Mouse (Mus musculus) liver, embryonic 11.5 days (tissue): ENCODE measurements around the gene Mex3a. TPM values are rescaled to one million over a fixed set of nuclear protein-coding genes. Genes with fewer than 3 reads are reported as not detected.

Experiments
- ATAC-seq: fragments of 200-750 bp; cut with Nextera tagmentation; replicated peaks from 2 replicates; pipeline ENCODE4 v1.8.0; 2017; ENCODE audit warnings: moderate number of reproducible peaks, mild to moderate bottlenecking, moderate TSS enrichment, moderate library complexity; ENCODE audit not compliant: low FRiP score
- DNase-seq: peaks from one replicate; pipeline ENCODE4 v3.0.0-alpha.2; 2017; ENCODE audit warnings: low spot score
- H3K27ac ChIP-seq: fragments of 300-500 bp; sonication (generic); 2 replicates; pipeline ENCODE4 v1.5.1; 2014; ENCODE audit warnings: mild to moderate bottlenecking, low read depth, low read length, control low read depth
- H3K27me3 ChIP-seq: fragments of 300-500 bp; sonication (generic); replicated peaks from 2 replicates; pipeline ENCODE4 v1.6.1; 2014; ENCODE audit warnings: low read length, mixed read lengths; ENCODE audit not compliant: control insufficient read depth, insufficient read depth
- H3K36me3 ChIP-seq: fragments of 300-500 bp; sonication (generic); 2 replicates; pipeline ENCODE4 v1.6.1; 2014; ENCODE audit warnings: mild to moderate bottlenecking, low read length, moderate library complexity, mixed read lengths; ENCODE audit not compliant: control insufficient read depth, insufficient read depth
- H3K4me1 ChIP-seq: fragments of 300-500 bp; sonication (generic); replicated peaks from 2 replicates; pipeline ENCODE4 v1.6.1; 2014; ENCODE audit warnings: low read length, mixed read lengths; ENCODE audit not compliant: control insufficient read depth, insufficient read depth
- H3K4me2 ChIP-seq: fragments of 300-500 bp; sonication (generic); 2 replicates; pipeline ENCODE4 v1.6.1; 2014; ENCODE audit warnings: mild to moderate bottlenecking, control low read depth, moderate library complexity
- H3K4me3 ChIP-seq: fragments of 300-500 bp; sonication (generic); 2 replicates; pipeline ENCODE4 v1.5.1; 2014; ENCODE audit warnings: low read depth, low read length, control low read depth
- H3K9ac ChIP-seq: fragments of 300-500 bp; sonication (generic); 2 replicates; pipeline ENCODE4 v1.6.1; 2014; ENCODE audit warnings: low read depth, low read length, control low read depth
- H3K9me3 ChIP-seq: fragments of 300-500 bp; sonication (generic); 2 replicates; pipeline ENCODE4 v1.6.1; 2016; ENCODE audit warnings: low read length, inconsistent platforms, mixed read lengths; ENCODE audit not compliant: control insufficient read depth
- WGBS: fragments of 180-500 bp; shearing (Covaris S2); extraction: QIAGEN DNeasy Blood & Tissue Kit; methylation state at CpG from one replicate; pipeline ENCODE4 v1.1.7; 2014; 5-methylcytosine and 5-hydroxymethylcytosine counted together
- polyA plus RNA-seq: library from polyadenylated mRNA; unstranded; fragments of >200 nt; fragmentation: Nextera tagmentation; extraction: Ambion mirVana; gene quantifications from 2 replicates; pipeline ENCODE4 v1.2.1, GENCODE M21; 2014

Mex3a gene
- polyA plus RNA-seq, 1 experiment from 2014 or later: 10.2 TPM

DNA sequence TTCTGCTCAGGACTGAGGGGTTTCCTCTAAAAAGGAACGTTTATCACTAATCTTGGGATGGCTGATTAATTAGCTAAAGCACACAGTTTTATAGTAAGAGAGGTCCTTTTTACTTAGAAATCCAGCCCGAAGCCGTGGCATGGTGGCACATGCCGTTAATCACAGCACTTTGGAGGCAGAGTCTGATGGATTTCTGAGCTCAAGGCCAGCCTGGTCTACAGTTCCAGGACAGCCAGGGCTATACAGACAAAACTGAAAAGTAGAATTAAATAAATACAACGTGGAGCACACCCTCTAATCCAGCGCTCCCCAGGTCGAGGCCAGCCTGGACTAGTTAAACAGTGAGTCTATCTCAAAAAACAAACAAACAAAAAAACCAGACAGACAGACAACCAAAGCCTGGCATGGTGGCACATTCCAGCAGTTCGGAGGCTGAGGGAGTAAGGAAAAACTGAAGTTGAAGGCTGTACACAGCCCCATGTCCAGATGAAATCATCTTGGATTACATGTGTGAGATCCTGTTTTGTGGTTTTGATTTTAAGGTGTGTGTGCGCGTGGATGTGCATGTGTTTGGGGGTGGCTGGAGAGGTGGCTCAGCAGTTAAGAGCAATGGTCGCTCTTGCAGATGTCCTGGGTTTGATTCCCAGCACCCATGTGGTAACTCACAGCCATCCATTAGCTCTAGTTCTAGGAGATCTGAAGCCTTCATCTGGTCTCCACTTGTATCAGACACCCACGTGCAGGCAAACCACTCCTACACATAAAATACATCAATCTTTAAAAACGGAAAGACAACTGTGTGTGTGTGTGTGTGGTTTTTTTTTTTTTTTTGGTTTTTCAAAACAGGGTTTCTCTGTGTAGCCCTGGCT lies 21.5 kb upstream of the Mex3a start:
- Histone ChIP-seq H3K27ac (peak overlapping the region; percentile 81), H3K4me3 (peak overlapping the region; percentile 41), H3K4me2 (peak overlapping the region; percentile 71), H3K9ac (peak overlapping the region; percentile 57), H3K4me1 (peaks cover 51% of the 10 kb centered on the region), H3K9me3 (no peaks in the 10 kb centered on the region), H3K27me3 (no peaks in the 10 kb centered on the region), H3K36me3 (no peaks in the 10 kb centered on the region)
- DNase-seq (no peak), ATAC-seq (no peak)
- WGBS: 47% methylated on average over 13 of the region's 13 CpGs

DNA sequence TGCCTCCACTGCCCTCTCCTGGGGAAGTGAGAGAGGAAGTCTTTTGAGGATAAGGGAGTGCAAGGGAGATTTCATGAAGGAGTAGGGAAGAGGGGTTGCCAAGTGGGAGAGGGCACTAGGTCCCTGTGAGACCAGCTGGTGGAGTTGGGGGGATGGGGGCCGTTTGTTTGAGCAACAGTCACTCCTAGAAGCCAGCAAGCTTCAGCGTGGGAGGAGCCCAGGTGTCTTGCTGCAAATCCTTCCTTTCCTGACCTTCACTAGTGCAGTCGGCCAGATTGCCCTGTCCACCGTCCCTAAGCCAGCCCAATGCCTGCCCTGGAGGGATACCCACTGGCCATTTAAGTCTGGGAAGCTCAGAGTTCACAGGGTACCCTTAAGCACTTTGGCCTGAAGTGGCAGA lies 20.6 kb upstream of the Mex3a start:
- Histone ChIP-seq H3K9me3 (no peaks in the 10 kb centered on the region), H3K4me2 (no peak overlapping the region), H3K27me3 (no peaks in the 10 kb centered on the region), H3K27ac (no peak overlapping the region; the same call in 1 of the 2 replicates), H3K36me3 (no peaks in the 10 kb centered on the region), H3K9ac (no peak overlapping the region), H3K4me3 (no peak overlapping the region), H3K4me1 (peaks cover 50% of the 10 kb centered on the region)
- ATAC-seq (no peak), DNase-seq (no peak)
- WGBS: 40% methylated on average over 4 of the region's 4 CpGs

DNA sequence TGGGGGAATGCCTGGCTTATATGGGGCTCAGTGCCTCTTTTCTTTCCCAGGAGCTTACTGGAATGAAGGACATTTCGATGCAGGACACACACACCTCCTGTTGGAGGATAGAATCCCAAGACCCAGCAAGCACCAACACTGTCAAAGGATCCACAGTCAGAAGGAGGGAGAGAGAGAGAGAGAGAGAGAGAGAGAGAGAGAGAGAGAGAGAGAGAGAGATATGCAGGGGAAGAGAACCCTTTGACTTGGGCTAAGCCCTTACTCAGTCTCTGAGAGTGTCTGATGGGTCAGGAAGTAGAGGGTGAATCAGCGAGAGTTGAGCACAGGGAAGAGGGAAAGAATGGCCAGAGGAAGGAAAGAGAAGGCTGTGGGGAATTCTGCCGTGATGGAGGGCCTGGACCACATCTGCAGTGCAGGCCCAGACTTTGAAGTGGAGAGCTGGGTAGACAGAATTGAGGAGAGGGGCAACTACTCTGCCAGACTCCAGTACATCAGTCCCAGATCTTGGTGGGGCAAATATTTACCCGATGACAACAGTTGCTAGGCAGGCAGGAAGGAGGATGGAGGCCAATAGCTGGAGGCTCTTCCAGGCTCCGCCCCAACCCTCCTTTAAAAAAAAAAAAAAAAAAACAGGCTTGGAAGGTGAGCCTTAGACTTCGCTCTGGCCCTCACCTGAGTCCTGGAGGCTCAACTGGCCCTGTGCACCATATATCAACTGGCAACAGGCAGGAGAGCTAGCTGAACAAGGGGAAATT lies 19.9 kb upstream of the Mex3a start:
- 48% methylated on average over 6 of the region's 6 CpGs for WGBS
- H3K4me2 ChIP-seq: peak overlapping the region; percentile 6; the same call in 1 of the 2 replicates
- H3K4me1 ChIP-seq: peaks cover 46% of the 10 kb centered on the region
- no peaks in the 10 kb centered on the region for H3K27me3 ChIP-seq
- H3K9me3 ChIP-seq: no peaks in the 10 kb centered on the region
- H3K4me3 ChIP-seq: no peak overlapping the region
- DNase-seq (no peak), ATAC-seq (no peak)
- H3K9ac ChIP-seq: no peak overlapping the region
- no peak overlapping the region for H3K27ac ChIP-seq
- H3K36me3 ChIP-seq: no peaks in the 10 kb centered on the region

DNA sequence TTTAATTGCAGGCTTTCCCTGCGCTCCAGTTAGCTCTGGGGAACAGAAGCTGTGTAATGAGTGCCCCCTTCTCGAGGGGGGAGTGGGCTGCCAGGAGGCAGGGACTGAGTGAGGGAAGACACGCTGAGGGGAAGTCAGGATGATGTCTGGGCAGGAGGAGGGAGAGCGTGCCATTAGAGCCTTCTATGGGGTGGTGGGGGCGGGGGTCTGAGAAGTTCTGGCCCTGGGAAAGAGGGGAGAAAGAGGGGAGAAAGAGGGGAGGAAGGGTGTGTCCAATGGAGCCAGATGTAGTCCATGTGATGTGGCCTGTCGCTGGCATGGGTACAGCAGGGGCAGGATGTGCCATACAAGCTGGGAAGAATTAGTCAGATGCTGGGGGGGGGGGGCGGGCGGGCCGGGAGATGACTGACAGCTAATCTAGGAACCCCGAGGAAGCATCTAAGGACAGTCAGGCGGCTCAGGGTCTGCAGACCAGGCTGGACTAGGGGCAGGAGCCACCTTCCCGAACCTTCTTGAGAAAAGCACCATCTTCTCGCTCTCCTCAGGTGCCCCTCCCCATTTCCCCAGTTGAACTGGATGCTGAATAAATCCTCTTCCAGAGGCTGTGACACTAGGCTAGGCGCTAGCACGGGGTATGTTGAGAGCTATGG lies 19.2 kb upstream of the Mex3a start:
- H3K4me1 ChIP-seq: peaks cover 46% of the 10 kb centered on the region
- H3K36me3 ChIP-seq: no peaks in the 10 kb centered on the region
- 38% methylated on average over 13 of the region's 15 CpGs for WGBS
- H3K27ac ChIP-seq: no peak overlapping the region
- ATAC-seq (no peak), DNase-seq (no peak)
- H3K9me3 ChIP-seq: no peaks in the 10 kb centered on the region
- no peak overlapping the region; the same call in 1 of the 2 replicates for H3K9ac ChIP-seq
- H3K27me3 ChIP-seq: no peaks in the 10 kb centered on the region
- H3K4me3 ChIP-seq: no peak overlapping the region
- peak overlapping the region; percentile 6; the same call in 1 of the 2 replicates for H3K4me2 ChIP-seq

DNA sequence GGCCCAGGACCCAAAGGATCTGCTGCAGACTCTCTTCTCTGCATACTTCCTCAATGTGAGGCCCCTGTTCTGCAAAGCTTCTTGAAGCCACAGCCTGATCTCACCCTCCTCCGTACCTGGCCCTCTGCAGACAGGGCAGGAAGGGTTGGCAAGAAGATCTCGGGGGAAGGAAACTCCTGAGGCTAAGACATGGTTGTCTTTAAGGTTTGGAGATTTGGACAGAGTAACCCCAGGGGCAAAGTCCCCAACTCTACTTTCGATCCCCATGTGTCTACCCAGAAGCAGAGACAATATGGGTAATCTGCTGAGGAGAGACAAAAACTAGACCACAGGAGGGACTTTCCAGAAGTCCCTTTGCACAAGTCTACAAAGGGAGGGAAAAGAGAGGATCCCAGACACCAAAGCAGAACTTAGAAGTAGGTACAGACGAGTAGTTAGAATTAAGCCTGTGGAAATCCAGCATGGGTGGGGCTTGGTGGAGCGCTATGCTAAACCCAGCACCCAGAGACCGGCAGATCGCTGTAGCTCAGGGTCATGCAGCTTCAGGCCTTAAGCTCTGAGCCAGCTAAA lies 18.6 kb upstream of the Mex3a start:
- Histone ChIP-seq H3K4me1 (peaks cover 44% of the 10 kb centered on the region), H3K36me3 (no peaks in the 10 kb centered on the region), H3K27ac (no peak overlapping the region), H3K4me2 (peak overlapping the region; percentile 14; the same call in 1 of the 2 replicates), H3K4me3 (no peak overlapping the region), H3K9me3 (no peaks in the 10 kb centered on the region), H3K9ac (no peak overlapping the region; the same call in 1 of the 2 replicates), H3K27me3 (no peaks in the 10 kb centered on the region)
- DNase-seq: no peak
- no peak for ATAC-seq
- 60% methylated on average over 7 of the region's 7 CpGs for WGBS

DNA sequence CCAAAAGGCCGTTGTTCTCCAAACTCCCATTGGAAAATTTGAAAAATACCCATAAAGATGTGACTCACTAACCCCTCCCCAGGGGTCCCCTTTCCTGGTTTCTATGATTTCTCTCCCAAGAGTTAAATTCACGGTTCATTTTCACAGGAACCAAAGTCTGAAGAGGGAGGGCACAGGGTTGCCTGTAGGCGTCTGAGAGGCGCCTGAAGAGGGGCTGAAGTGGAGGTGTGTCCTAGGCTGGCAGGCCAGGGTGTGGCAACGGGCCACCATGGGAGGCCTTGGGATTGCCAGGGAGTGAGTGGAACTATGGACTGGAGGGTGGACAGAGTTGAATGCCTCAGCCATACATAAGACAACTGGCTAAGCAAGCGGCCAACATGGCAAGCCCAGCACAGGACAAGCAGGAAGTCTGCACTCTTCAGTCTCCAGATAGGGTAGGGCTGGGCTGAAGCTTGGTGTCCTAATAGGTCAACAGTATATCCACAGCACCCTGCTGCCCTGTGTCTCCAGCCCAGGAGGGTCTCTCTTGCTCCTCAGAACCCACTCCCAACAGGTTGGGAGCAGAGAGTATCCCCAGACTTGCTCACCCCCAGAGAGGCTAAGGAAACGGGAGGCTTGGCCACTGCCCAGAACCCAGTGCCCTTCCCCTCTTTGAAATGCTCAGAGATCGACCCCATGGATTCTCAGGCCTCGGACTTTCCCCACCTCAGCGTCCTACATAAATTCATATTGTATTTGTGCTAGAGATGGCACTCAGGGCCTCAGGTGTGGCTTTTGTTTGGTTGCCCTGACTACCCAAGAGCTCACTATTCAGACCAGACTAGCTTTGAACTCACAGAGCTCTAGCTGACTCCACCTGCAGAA lies 17.7 kb upstream of the Mex3a start:
- no peaks in the 10 kb centered on the region for H3K9me3 ChIP-seq
- H3K4me3 ChIP-seq: no peak overlapping the region
- ATAC-seq (no peak), DNase-seq (no peak)
- H3K9ac ChIP-seq: no peak overlapping the region
- H3K36me3 ChIP-seq: no peaks in the 10 kb centered on the region
- H3K4me1 ChIP-seq: peaks cover 39% of the 10 kb centered on the region
- H3K27ac ChIP-seq: no peak overlapping the region
- H3K27me3 ChIP-seq: no peaks in the 10 kb centered on the region
- no peak overlapping the region for H3K4me2 ChIP-seq
- WGBS: 72% methylated on average over 10 of the region's 10 CpGs

DNA sequence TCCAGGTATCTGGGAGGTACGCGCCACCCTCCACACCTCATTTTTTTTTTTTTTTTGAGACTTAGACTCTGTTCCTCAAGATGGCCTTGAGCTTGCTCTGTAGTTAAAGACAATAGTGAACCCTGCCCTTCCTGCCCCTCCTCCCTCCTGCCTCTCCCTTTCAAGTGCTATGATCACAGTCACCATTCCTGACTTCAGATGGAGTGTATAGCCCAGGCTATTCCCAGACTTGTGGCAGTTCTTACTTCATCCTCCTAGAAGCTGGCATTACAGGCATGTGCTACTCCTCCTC lies 17.2 kb upstream of the Mex3a start:
- H3K4me1 ChIP-seq: peaks cover 38% of the 10 kb centered on the region
- H3K4me2 ChIP-seq: no peak overlapping the region
- no peaks in the 10 kb centered on the region for H3K9me3 ChIP-seq
- H3K27me3 ChIP-seq: no peaks in the 10 kb centered on the region
- ATAC-seq: no peak
- no peak overlapping the region for H3K9ac ChIP-seq
- no peak overlapping the region for H3K4me3 ChIP-seq
- H3K36me3 ChIP-seq: no peaks in the 10 kb centered on the region
- DNase-seq: no peak
- no peak overlapping the region for H3K27ac ChIP-seq
- WGBS: 97% methylated on average over 2 of the region's 2 CpGs

DNA sequence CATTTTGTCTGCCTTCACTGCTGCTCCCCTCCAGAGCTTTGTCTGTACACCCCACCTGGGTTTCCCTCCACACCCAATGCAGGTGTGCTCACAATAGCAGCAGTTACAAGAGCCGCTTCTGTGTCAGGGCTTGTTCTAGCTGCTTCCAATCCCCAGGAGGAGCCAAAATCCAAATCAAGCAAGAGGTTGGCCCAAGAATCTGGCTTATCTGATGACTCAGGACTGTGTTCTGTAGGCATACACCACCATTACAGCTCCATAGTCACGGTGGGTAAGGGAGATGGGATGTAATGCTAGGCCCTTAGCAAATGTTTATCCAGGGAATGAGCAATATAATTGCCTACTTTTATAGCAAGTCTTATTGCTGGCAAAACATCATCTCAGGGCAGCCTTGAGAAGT lies 15.8 kb upstream of the Mex3a start:
- no peak overlapping the region for H3K9ac ChIP-seq
- DNase-seq (no peak), ATAC-seq (no peak)
- H3K4me1 ChIP-seq: peaks cover 28% of the 10 kb centered on the region
- 77% methylated on average over 2 of the region's 2 CpGs for WGBS
- H3K36me3 ChIP-seq: no peaks in the 10 kb centered on the region
- H3K27me3 ChIP-seq: no peaks in the 10 kb centered on the region
- H3K9me3 ChIP-seq: no peaks in the 10 kb centered on the region
- no peak overlapping the region for H3K4me2 ChIP-seq
- H3K4me3 ChIP-seq: no peak overlapping the region
- H3K27ac ChIP-seq: no peak overlapping the region
